Mouse (Mus musculus) midbrain, embryonic 11.5 days (tissue): ENCODE measurements at regions not wholly inside any gene's neighbourhood (a gene's known extent, or its start where the extent isn't known, plus 50 kb on each side); places are given as distances from the start of the nearest gene placed in this dataset.

Experiments used
- ATAC-seq: fragments of 200-750 bp; cut with Nextera tagmentation; 2 replicates; pipeline ENCODE4 v1.8.0; 2017; ENCODE audit warnings: moderate TSS enrichment, moderate library complexity; ENCODE audit not compliant: low FRiP score
- DNase-seq: peaks from one replicate; pipeline ENCODE4 v3.0.0; 2015; ENCODE audit warnings: low spot score; ENCODE audit errors: missing footprints
- H3K27ac ChIP-seq: fragments of 300-500 bp; sonication (generic); 2 replicates; pipeline ENCODE4 v1.5.1; 2014; ENCODE audit warnings: low read depth, low read length
- H3K27me3 ChIP-seq: fragments of 300-500 bp; sonication (generic); 2 replicates; pipeline ENCODE4 v1.6.1; 2014; ENCODE audit warnings: mild to moderate bottlenecking, low read length, moderate library complexity, mixed read lengths; ENCODE audit not compliant: control insufficient read depth, insufficient read depth
- H3K36me3 ChIP-seq: fragments of 300-500 bp; sonication (generic); 2 replicates; pipeline ENCODE4 v1.6.1; 2014; ENCODE audit warnings: mild to moderate bottlenecking, low read length, moderate library complexity, mixed read lengths; ENCODE audit not compliant: control insufficient read depth, insufficient read depth
- H3K4me1 ChIP-seq: fragments of 300-500 bp; sonication (generic); 2 replicates; pipeline ENCODE4 v1.6.1; 2014; ENCODE audit warnings: low read length; ENCODE audit not compliant: control insufficient read depth, insufficient read depth
- H3K4me2 ChIP-seq: fragments of 300-500 bp; sonication (generic); 2 replicates; pipeline ENCODE4 v1.6.1; 2014; ENCODE audit warnings: mild to moderate bottlenecking, moderate library complexity
- H3K4me3 ChIP-seq: fragments of 300-500 bp; sonication (generic); 2 replicates; pipeline ENCODE4 v1.5.1; 2014; ENCODE audit warnings: low read depth, low read length
- H3K9ac ChIP-seq: fragments of 300-500 bp; sonication (generic); 2 replicates; pipeline ENCODE4 v1.6.1; 2014; ENCODE audit warnings: low read length
- H3K9me3 ChIP-seq: fragments of 300-500 bp; sonication (generic); 2 replicates; pipeline ENCODE4 v1.6.1; 2016; ENCODE audit warnings: low read length; ENCODE audit not compliant: control insufficient read depth
- WGBS: fragments of 180-500 bp; shearing (Covaris S2); extraction: QIAGEN DNeasy Blood & Tissue Kit; methylation state at CpG from one replicate; pipeline ENCODE4 v1.1.7; 2014; 5-methylcytosine and 5-hydroxymethylcytosine counted together

DNA sequence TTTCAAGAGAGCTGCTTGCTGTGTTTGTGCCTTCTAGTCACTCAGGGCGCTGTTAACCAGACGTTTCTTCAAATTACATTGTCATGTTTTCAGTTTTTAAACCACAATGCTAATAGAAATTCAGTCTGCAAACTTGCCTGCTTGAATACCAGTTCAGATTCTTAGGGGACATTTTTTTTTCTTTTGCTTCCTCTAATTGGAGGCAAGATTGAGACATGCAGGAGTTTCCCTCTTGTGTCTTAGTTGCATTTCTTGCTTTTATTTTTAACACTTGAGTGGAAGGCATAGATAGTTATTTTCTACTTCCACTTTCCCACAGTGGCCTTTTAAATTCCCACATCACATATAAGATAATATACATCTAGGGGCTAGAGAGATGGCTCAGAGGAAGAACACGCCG, 246.8 kb downstream of the Grpr start:
- DNase-seq (no peak), ATAC-seq (no peak)
- H3K27ac ChIP-seq: no peak overlapping the region
- H3K4me1 ChIP-seq: no peaks in the 10 kb centered on the region
- no peaks in the 10 kb centered on the region for H3K9me3 ChIP-seq
- H3K4me3 ChIP-seq: no peak overlapping the region
- H3K9ac ChIP-seq: no peak overlapping the region
- no peak overlapping the region for H3K4me2 ChIP-seq
- WGBS: 83% methylated on average over 4 of the region's 4 CpGs
- peaks cover 3% of the 10 kb centered on the region for H3K27me3 ChIP-seq
- no peaks in the 10 kb centered on the region for H3K36me3 ChIP-seq

DNA sequence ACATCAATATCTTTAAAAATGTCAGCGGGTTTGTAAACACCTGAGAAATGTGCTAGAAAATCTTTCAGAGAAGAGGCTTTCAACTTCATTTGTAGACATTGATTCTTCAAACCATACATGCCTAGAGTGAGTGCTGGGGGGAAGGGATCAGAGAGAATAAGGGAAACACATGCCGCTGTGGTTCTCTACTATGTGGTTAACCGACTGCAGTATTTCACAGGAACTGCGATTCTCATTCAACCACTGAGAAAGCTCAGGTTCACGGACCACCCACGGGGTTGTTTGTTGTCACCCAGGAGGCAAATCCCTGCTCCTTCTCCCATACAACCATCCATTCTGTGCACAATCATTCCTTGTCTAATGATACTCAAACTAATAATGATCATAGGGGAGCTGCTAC, 248.4 kb downstream of the Grpr start:
- H3K4me1 ChIP-seq: no peaks in the 10 kb centered on the region
- H3K4me2 ChIP-seq: no peak overlapping the region
- no peaks in the 10 kb centered on the region for H3K36me3 ChIP-seq
- WGBS: 84% methylated on average over 6 of the region's 6 CpGs
- DNase-seq (no peak), ATAC-seq (no peak)
- peaks cover 6% of the 10 kb centered on the region for H3K27me3 ChIP-seq
- H3K9me3 ChIP-seq: no peaks in the 10 kb centered on the region
- no peak overlapping the region for H3K27ac ChIP-seq
- no peak overlapping the region for H3K4me3 ChIP-seq
- no peak overlapping the region for H3K9ac ChIP-seq

DNA sequence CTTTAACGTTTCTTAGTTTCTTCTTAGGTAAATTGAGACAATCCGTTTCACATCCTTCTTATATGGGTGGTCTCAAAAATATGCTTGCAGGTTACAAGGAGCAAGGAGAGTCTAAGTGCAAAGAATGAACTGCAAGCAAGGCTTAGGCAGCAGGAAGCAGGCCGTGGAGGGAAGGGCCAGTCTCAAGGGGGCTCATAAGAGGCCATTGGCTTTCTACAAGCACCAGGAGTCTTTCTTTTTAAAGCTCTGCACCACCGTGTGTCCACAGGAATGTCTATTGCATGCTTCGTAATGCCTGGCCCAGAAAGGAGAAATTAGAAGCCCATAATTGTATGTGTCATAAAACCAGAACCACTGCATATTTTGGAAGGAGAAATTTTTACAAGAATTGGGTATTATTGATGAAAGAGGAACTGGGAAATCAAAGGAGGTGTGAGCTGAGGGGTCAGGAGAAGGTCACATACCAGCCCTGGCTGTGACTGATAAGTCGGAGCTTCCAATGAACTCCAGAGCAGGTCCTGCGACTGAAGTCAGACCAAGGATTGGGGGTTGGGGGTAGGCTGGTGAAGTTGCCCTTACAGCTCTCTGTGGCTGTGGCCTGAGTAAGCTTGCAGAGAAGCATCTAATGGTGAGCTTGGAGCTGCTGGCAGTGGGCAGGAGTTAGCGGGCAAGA, 252.4 kb downstream of the Grpr start:
- peaks cover 10% of the 10 kb centered on the region for H3K27me3 ChIP-seq
- H3K4me2 ChIP-seq: no peak overlapping the region
- DNase-seq (no peak), ATAC-seq (no peak)
- no peak overlapping the region for H3K4me3 ChIP-seq
- no peaks in the 10 kb centered on the region for H3K4me1 ChIP-seq
- H3K27ac ChIP-seq: no peak overlapping the region
- no peak overlapping the region for H3K9ac ChIP-seq
- WGBS: 76% methylated on average over 8 of the region's 8 CpGs
- H3K9me3 ChIP-seq: no peaks in the 10 kb centered on the region
- no peaks in the 10 kb centered on the region for H3K36me3 ChIP-seq

DNA sequence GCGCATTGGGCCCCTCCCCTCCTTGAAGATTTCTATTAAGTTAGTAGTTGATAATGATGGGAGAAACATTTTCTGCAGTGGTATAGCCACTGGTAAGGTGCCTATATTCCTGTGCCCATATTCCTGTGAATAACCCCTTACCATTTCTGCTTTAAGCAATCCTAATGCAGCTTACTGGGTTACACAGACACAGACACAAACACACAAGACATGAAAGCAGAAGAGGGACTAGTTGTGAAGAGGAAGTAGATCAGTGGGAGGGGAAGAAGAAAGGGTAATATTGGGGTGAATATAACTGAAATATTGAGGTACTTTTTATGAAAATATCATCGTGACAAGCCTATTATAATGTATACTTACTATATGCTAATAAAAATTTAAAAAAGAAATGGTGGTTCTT, 288.2 kb downstream of the Grpr start:
- Histone ChIP-seq H3K4me1 (no peaks in the 10 kb centered on the region), H3K4me2 (no peak overlapping the region), H3K27me3 (0 out of 2 replicates have a peak, but pooled peaks cover 2% of the 10 kb centered on the region), H3K27ac (no peak overlapping the region), H3K4me3 (no peak overlapping the region), H3K9ac (no peak overlapping the region), H3K9me3 (no peaks in the 10 kb centered on the region), H3K36me3 (no peaks in the 10 kb centered on the region)
- DNase-seq (no peak), ATAC-seq (no peak)
- WGBS: 83% methylated on average over 2 of the region's 2 CpGs

DNA sequence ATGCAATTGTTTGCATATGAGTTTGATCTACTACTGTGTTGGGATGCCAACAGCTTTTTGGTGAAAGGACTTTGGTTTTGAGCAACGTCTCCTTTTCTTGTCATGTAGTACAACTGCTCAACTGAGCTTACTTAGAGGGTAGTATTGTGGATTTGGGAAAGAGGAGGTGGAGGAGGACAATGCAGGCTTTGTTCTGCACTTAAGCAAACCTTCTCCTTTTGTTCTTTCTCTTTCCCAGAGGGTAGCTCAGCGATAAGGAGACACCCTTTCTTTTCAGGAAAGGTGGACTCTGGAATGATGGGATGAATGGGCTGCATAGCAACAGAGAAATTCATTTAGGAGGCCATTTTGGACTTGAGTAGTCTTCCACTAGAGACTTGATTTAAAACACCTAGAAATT, 288.6 kb upstream of the S100g start:
- 32% methylated on average over 2 of the region's 2 CpGs for WGBS
- H3K27me3 ChIP-seq: no peaks in the 10 kb centered on the region; the same call in 1 of the 2 replicates
- ATAC-seq: no peak

DNA sequence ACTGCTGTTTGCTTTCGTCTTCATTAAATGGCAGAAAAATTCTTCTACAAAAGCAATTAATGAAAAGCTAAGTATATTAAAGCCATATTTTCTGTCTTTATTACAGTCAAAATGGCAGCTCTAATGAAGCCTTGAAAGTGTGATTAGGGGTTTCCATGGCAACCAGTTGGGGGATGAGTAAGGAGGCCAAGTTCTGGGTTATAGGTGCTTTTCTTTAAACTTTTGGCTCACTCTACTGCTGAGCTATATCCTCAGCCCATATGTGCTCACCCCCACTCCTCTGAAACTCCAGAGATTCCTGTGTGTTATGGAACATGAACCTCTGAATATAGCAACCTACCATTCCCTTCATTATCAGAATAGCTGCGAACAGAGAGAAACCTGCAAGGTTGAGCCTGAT, 240.9 kb upstream of the S100g start:
- H3K9me3 ChIP-seq: no peaks in the 10 kb centered on the region
- DNase-seq (no peak), ATAC-seq (no peak)
- H3K27ac ChIP-seq: no peak overlapping the region
- H3K4me3 ChIP-seq: no peak overlapping the region
- no peak overlapping the region for H3K4me2 ChIP-seq
- 95% methylated on average over 2 of the region's 2 CpGs for WGBS
- H3K4me1 ChIP-seq: no peaks in the 10 kb centered on the region
- peaks cover 6% of the 10 kb centered on the region for H3K27me3 ChIP-seq
- no peaks in the 10 kb centered on the region for H3K36me3 ChIP-seq
- no peak overlapping the region for H3K9ac ChIP-seq

More for the DNA sequence above, 288.6 kb upstream of the S100g start:
- no peak overlapping the region for H3K9ac ChIP-seq
- no peak overlapping the region for H3K4me3 ChIP-seq
- no peaks in the 10 kb centered on the region for H3K4me1 ChIP-seq
- no peak overlapping the region for H3K27ac ChIP-seq
- no peak overlapping the region for H3K4me2 ChIP-seq
- no peak for DNase-seq
- H3K9me3 ChIP-seq: no peaks in the 10 kb centered on the region
- H3K36me3 ChIP-seq: no peaks in the 10 kb centered on the region

DNA sequence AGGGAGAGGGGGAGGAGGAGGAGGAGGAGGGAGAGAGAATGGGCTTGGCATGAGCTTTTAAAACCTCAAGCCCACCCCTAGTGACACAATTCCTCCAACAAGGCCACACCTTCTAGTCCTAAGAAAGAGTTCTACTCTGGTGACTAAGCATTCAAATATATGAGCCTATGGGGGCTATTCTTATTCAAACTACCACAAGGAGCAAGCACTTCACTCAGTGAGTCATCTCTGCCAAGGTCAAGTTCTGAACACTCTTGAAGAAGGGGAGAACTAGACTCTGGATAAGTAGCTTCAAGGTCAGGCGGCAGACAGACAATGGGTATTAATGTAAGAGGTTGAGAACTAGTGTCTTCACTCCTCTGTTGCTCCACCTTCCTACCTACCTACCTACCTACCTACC, 239.0 kb upstream of the S100g start:
- ATAC-seq (no peak), DNase-seq (no peak)
- Histone ChIP-seq H3K4me2 (no peak overlapping the region), H3K9me3 (no peaks in the 10 kb centered on the region), H3K27ac (no peak overlapping the region), H3K27me3 (peaks cover 2% of the 10 kb centered on the region), H3K4me1 (no peaks in the 10 kb centered on the region), H3K4me3 (no peak overlapping the region), H3K36me3 (no peaks in the 10 kb centered on the region), H3K9ac (no peak overlapping the region)
- 79% methylated on average over 1 of the region's 1 CpGs for WGBS

DNA sequence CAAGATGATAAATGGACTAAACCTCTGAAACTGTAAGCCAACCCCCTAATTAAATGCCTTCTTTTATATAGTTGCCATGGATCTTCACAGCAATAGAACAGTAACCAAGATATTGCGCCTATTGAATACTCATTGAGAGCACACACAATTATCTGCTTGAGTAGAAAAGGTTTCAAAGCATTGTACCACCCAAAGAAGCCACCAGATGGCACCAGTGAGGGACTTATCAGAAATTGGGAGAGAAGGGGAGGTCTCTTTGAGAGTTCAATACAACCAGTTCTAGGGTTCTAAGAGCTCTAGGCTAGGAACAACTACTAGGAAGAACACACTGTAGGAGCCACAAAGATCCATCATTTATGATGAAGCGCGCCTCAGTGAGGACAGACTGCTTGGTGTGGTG, 217.2 kb upstream of the S100g start:
- ATAC-seq (no peak), DNase-seq (no peak)
- H3K27ac ChIP-seq: no peak overlapping the region
- no peak overlapping the region for H3K4me3 ChIP-seq
- no peaks in the 10 kb centered on the region for H3K4me1 ChIP-seq
- WGBS: 95% methylated on average over 3 of the region's 3 CpGs
- H3K36me3 ChIP-seq: no peaks in the 10 kb centered on the region
- H3K9me3 ChIP-seq: no peaks in the 10 kb centered on the region
- no peaks in the 10 kb centered on the region for H3K27me3 ChIP-seq
- H3K4me2 ChIP-seq: no peak overlapping the region
- H3K9ac ChIP-seq: no peak overlapping the region

DNA sequence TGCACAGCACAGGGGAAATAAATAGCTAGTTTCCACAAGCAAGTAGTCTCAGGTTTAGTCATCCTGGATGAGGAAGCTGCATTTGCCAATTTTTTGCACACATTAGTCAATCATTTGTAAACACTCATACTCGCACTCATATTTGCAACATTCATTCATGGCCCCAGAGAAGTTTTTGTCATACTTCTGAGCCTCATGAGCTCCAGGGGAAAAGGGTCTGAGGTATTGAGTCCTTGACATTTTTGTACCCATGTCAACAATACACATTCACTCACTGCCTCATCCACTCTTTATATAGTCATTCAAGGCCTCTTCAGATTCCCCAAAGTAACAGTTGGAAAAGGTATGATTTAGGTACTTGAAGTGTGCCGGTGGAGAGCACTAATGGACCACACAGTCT, 200.4 kb upstream of the S100g start:
- Histone ChIP-seq H3K27me3 (no peaks in the 10 kb centered on the region; the same call in none of the 2 replicates), H3K36me3 (no peaks in the 10 kb centered on the region), H3K4me1 (no peaks in the 10 kb centered on the region), H3K9ac (no peak overlapping the region), H3K27ac (no peak overlapping the region), H3K9me3 (no peaks in the 10 kb centered on the region), H3K4me2 (no peak overlapping the region), H3K4me3 (no peak overlapping the region)
- ATAC-seq (no peak), DNase-seq (no peak)
- 93% methylated on average over 2 of the region's 2 CpGs for WGBS
